Mouse (Mus musculus) liver, embryonic 11.5 days (tissue): Measurements from ENCODE around the gene Lrrc36. TPM values are rescaled to one million over a fixed set of nuclear protein-coding genes. Genes with fewer than 3 reads are reported as not detected.

Experiments used
- ATAC-seq: fragments of 200-750 bp; cut with Nextera tagmentation; replicated peaks from 2 replicates; pipeline ENCODE4 v1.8.0; 2017; ENCODE audit warnings: moderate number of reproducible peaks, mild to moderate bottlenecking, moderate TSS enrichment, moderate library complexity; ENCODE audit not compliant: low FRiP score
- DNase-seq: peaks from one replicate; pipeline ENCODE4 v3.0.0-alpha.2; 2017; ENCODE audit warnings: low spot score
- H3K27ac ChIP-seq: fragments of 300-500 bp; sonication (generic); 2 replicates; pipeline ENCODE4 v1.5.1; 2014; ENCODE audit warnings: mild to moderate bottlenecking, low read depth, low read length, control low read depth
- H3K27me3 ChIP-seq: fragments of 300-500 bp; sonication (generic); replicated peaks from 2 replicates; pipeline ENCODE4 v1.6.1; 2014; ENCODE audit warnings: low read length, mixed read lengths; ENCODE audit not compliant: control insufficient read depth, insufficient read depth
- H3K36me3 ChIP-seq: fragments of 300-500 bp; sonication (generic); 2 replicates; pipeline ENCODE4 v1.6.1; 2014; ENCODE audit warnings: mild to moderate bottlenecking, low read length, moderate library complexity, mixed read lengths; ENCODE audit not compliant: control insufficient read depth, insufficient read depth
- H3K4me1 ChIP-seq: fragments of 300-500 bp; sonication (generic); replicated peaks from 2 replicates; pipeline ENCODE4 v1.6.1; 2014; ENCODE audit warnings: low read length, mixed read lengths; ENCODE audit not compliant: control insufficient read depth, insufficient read depth
- H3K4me2 ChIP-seq: fragments of 300-500 bp; sonication (generic); 2 replicates; pipeline ENCODE4 v1.6.1; 2014; ENCODE audit warnings: mild to moderate bottlenecking, control low read depth, moderate library complexity
- H3K4me3 ChIP-seq: fragments of 300-500 bp; sonication (generic); 2 replicates; pipeline ENCODE4 v1.5.1; 2014; ENCODE audit warnings: low read depth, low read length, control low read depth
- H3K9ac ChIP-seq: fragments of 300-500 bp; sonication (generic); 2 replicates; pipeline ENCODE4 v1.6.1; 2014; ENCODE audit warnings: low read depth, low read length, control low read depth
- H3K9me3 ChIP-seq: fragments of 300-500 bp; sonication (generic); 2 replicates; pipeline ENCODE4 v1.6.1; 2016; ENCODE audit warnings: low read length, inconsistent platforms, mixed read lengths; ENCODE audit not compliant: control insufficient read depth
- WGBS: fragments of 180-500 bp; shearing (Covaris S2); extraction: QIAGEN DNeasy Blood & Tissue Kit; methylation state at CpG from one replicate; pipeline ENCODE4 v1.1.7; 2014; 5-methylcytosine and 5-hydroxymethylcytosine counted together
- polyA plus RNA-seq: library from polyadenylated mRNA; unstranded; fragments of >200 nt; fragmentation: Nextera tagmentation; extraction: Ambion mirVana; gene quantifications from 2 replicates; pipeline ENCODE4 v1.2.1, GENCODE M21; 2014

Gene Lrrc36
- polyA plus RNA-seq, 1 experiment from 2014 or later = 0.19 TPM

- H3K36me3 ChIP-seq = no peaks in the 10 kb centered on the region
- no peak overlapping the region for H3K9ac ChIP-seq
- H3K4me3 ChIP-seq = no peak overlapping the region
- ATAC-seq (no peak), DNase-seq (no peak)
- peaks cover 8% of the 10 kb centered on the region for H3K4me1 ChIP-seq
- no peaks in the 10 kb centered on the region for H3K27me3 ChIP-seq
- H3K9me3 ChIP-seq = no peaks in the 10 kb centered on the region
- 60% methylated on average over 6 of the region's 6 CpGs for WGBS
- H3K4me2 ChIP-seq = no peak overlapping the region
- H3K27ac ChIP-seq = no peak overlapping the region
These were observed 93.6 kb downstream of the Lrrc36 start for GRCm38 (mm10) chr8:105506977-105507376.

GRCm38 (mm10) chr8:105508758-105509157, 95.4 kb downstream of the Lrrc36 start:
- WGBS = 88% methylated on average over 2 of the region's 2 CpGs
- Histone ChIP-seq H3K27ac (no peak overlapping the region), H3K9ac (no peak overlapping the region), H3K4me1 (peaks cover 8% of the 10 kb centered on the region), H3K4me2 (no peak overlapping the region), H3K9me3 (no peaks in the 10 kb centered on the region), H3K36me3 (no peaks in the 10 kb centered on the region), H3K4me3 (no peak overlapping the region), H3K27me3 (no peaks in the 10 kb centered on the region)
- ATAC-seq (no peak), DNase-seq (no peak)

- Histone ChIP-seq H3K9ac (no peak overlapping the region), H3K27ac (no peak overlapping the region), H3K9me3 (no peaks in the 10 kb centered on the region), H3K36me3 (no peaks in the 10 kb centered on the region), H3K4me2 (no peak overlapping the region), H3K4me3 (no peak overlapping the region), H3K4me1 (peaks cover 8% of the 10 kb centered on the region), H3K27me3 (no peaks in the 10 kb centered on the region; the same call in none of the 2 replicates)
- ATAC-seq (no peak), DNase-seq (no peak)
- WGBS = 31% methylated on average over 12 of the region's 12 CpGs
These were observed 96.8 kb downstream of the Lrrc36 start for GRCm38 (mm10) chr8:105509997-105510735.

Other genes starting within 250 kb of the Lrrc36 start
- 31.1 and 32.7 TPM in 2 replicates for gene Cbfb, start 242.9 kb upstream of the Lrrc36 start, polyA plus RNA-seq
- gene D230025D16Rik, start 188.4 kb upstream of the Lrrc36 start, polyA plus RNA-seq = 24.0 and 25.2 TPM in 2 replicates
- 4.2 and 4.4 TPM in 2 replicates for gene B3gnt9, start 158.4 kb upstream of the Lrrc36 start, polyA plus RNA-seq
- 23.1 and 23.2 TPM in 2 replicates for gene Tradd, start 149.0 kb upstream of the Lrrc36 start, polyA plus RNA-seq
- 2.0 and 2.4 TPM in 2 replicates for gene Fbxl8, start 148.9 kb upstream of the Lrrc36 start, polyA plus RNA-seq
- 0.19 TPM in 1 of 2 replicates, not detected in the other for gene Hsf4, start 143.8 kb upstream of the Lrrc36 start, polyA plus RNA-seq
- 0.14 and 0.51 TPM in 2 replicates for gene Nol3, start 137.4 kb upstream of the Lrrc36 start, polyA plus RNA-seq
- 4.7 and 5.1 TPM in 2 replicates for gene 4931428F04Rik, start 123.7 kb upstream of the Lrrc36 start, polyA plus RNA-seq
- 13.7 and 19.6 TPM in 2 replicates for gene Exoc3l, start 117.5 kb upstream of the Lrrc36 start, polyA plus RNA-seq
- gene E2f4, start 115.9 kb upstream of the Lrrc36 start, polyA plus RNA-seq = 266 and 301 TPM in 2 replicates
- gene Elmo3, start 108.0 kb upstream of the Lrrc36 start, polyA plus RNA-seq = 2.6 and 3.0 TPM in 2 replicates
- 5.7 and 6.2 TPM in 2 replicates for gene Lrrc29, start 87.3 kb upstream of the Lrrc36 start, polyA plus RNA-seq
- 138 and 142 TPM in 2 replicates for gene Tmem208, start 87.2 kb upstream of the Lrrc36 start, polyA plus RNA-seq
- gene Fhod1, start 65.6 kb upstream of the Lrrc36 start, polyA plus RNA-seq = 2.3 and 3.1 TPM in 2 replicates
- 1.5 and 1.6 TPM in 2 replicates for gene Slc9a5, start 64.7 kb upstream of the Lrrc36 start, polyA plus RNA-seq
- gene Plekhg4, start 40.3 kb upstream of the Lrrc36 start, polyA plus RNA-seq = 0.30 TPM in 1 of 2 replicates, not detected in the other
- gene Kctd19, start 69 bp upstream of the Lrrc36 start, polyA plus RNA-seq = not detected in 2 replicates
- gene Tppp3, start 58.0 kb downstream of the Lrrc36 start, polyA plus RNA-seq = 3.1 and 3.2 TPM in 2 replicates
- gene Zdhhc1, start 83.3 kb downstream of the Lrrc36 start, polyA plus RNA-seq = 6.4 and 8.9 TPM in 2 replicates
- gene Hsd11b2, start 105.2 kb downstream of the Lrrc36 start, polyA plus RNA-seq = 13.8 and 16.4 TPM in 2 replicates
- 74.2 and 76.3 TPM in 2 replicates for gene Atp6v0d1, start 152.5 kb downstream of the Lrrc36 start, polyA plus RNA-seq
- 31.4 and 33.0 TPM in 2 replicates for gene Ripor1, start 191.7 kb downstream of the Lrrc36 start, polyA plus RNA-seq
- 79.0 and 83.2 TPM in 2 replicates for gene Ctcf, start 223.0 kb downstream of the Lrrc36 start, polyA plus RNA-seq
- 0.53 TPM in 1 of 2 replicates, not detected in the other for gene Agrp, start 223.8 kb downstream of the Lrrc36 start, polyA plus RNA-seq